Mouse (Mus musculus): ENCODE data around the gene Nacc2.
A peak's percentile ranks its signal among the peaks of the same experiment; 100 is the strongest.

Gene Nacc2

GRCm38 (mm10) chr2:26055747-26056102, 67.3 kb downstream of the Nacc2 start:
- DNase-seq (ENCODE audit: low spot score in 2 of 2): no peak

DNA sequence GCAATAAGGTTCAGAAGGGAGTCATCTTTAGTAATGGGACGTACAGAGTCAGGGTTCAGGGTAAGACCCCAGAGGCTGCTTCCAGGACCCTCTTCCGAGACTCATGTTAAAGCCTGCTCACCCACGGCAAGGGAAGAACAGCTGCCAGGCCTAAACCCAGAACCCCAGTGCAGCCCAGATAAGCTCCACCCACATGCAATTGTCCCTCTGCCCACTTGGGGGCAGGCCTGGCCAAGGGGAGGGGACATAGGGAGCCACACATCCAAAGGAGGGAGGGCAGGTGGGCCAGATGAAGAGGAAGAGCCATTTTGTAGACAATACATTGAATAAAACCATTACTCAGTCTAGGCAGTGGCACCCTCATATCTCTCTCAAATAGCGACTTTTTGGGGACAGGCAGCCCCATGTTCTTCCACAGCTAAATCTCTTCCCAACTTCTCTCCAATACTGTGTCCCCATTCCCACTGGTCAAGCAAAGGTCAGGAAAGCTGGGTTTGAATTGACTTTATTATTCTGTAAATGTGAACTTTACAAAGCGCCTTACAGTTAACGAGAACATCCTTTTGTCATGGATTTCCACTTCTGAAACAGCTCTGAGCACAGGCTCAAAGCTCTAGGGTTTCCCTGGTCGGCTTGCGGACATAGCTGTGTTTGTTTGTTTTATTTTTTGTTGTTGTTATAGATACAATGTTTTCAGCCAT, 67.8 kb downstream of the Nacc2 start:
- DNase-seq (ENCODE audit: low spot score in 2 of 2): peak; percentile 40 to 67

DNA sequence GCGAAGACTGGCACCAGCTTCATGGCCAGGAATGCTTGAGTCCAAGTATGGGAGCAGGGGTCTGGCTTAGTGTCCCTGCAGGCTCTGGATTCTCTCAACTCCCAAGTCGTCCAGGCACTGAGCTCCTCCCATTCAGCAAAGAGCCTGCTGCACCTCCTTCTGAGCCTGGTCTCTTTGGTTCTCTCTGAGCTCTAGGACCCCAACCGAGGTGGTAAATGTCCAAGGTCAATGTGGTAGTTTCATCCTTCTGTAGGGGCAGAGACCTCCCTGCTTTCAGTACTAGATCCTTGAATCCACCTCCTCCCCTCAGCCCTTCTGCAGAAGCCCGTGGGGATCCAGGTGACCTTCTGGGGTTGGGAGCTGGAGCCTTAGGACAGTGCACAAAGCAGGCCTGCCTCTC, 70.2 kb downstream of the Nacc2 start:
- DNase-seq (ENCODE audit: low spot score in 2 of 2): no peak

GRCm38 (mm10) chr2:26048816-26049215, 74.2 kb downstream of the Nacc2 start:
- DNase-seq (ENCODE audit: low spot score in 2 of 2): no peak

- DNase-seq (ENCODE audit: low spot score in 2 of 2): no peak
Measured at GRCm38 (mm10) chr2:26044216-26044615, 78.8 kb downstream of the Nacc2 start.

- no peak for DNase-seq (ENCODE audit: low spot score in 2 of 2)
Measured at GRCm38 (mm10) chr2:26042603-26043002, 80.4 kb downstream of the Nacc2 start.

DNA sequence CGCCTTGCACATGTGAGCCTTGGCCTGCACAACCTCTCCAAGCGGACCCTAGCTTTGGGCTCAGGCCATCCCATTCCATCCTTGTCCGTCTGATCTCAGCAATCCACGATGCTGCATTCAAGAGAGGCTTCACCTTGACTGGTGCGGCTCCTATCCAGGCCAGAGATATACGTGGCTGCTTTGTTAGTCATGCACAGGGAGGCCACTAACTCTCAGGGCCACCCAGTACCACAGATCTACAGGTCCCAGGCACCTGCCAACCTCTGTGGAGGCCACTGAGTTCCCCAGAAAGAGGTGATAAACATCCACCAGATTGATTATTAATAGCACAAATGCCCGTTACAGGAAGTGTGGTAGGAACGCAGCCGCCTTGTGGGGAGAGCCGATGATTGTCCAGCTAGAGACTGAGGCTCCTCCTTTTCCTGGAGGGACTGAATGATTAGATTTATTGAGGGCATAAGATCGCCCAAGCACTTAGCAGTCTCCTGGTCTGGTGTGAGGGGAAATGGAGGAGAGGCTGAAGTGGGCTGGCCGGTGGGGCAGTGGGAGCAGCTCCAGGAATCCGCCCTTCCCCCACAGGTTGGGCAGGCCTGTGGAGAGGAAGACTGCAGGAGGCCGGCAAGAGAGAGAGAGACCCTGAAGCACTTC, 81.7 kb downstream of the Nacc2 start:
- DNase-seq (ENCODE audit: low spot score in 2 of 2): no peak

DNA sequence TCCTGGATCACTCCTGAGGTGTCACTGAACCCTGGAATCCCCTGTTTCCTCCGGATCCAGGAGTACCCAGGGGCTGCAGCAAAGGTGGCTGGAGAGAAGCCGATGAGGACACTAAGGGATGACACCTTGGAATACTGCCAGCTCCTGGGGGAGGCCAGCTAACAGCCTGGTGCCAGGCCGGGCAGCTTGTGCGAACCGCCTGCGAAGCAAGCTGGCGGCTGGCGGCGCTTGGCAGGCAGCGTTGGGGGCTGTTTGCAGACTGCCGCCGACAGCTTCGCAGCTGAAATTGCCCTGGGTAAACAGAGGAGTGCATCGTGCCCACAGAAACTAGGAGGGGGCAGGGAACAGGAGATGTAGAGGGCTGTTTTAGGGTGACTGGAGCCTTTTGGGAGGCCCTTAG, 83.1 kb downstream of the Nacc2 start:
- no peak for DNase-seq (ENCODE audit: low spot score in 2 of 2)

DNA sequence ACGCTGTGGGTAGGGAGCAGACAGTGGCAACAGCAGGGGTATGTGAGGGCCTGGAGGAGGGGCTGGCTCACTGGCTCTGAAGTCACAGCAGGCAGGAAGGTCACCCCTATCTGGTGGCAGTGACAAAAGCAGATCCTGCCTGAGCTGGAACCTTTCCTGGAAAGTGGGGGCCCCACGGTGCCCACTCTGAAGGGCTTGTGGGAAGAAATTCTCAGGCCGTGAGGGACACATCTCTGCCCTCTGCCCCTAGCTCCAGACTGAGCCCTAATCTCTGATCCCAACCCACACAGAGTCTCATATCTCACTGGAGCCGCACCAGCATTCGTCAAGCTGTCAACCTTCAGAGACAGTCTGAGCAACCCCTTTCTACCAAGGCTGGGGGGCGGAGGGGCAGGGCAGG, 85.6 kb downstream of the Nacc2 start:
- DNase-seq (ENCODE audit: low spot score in 2 of 2): no peak

DNA sequence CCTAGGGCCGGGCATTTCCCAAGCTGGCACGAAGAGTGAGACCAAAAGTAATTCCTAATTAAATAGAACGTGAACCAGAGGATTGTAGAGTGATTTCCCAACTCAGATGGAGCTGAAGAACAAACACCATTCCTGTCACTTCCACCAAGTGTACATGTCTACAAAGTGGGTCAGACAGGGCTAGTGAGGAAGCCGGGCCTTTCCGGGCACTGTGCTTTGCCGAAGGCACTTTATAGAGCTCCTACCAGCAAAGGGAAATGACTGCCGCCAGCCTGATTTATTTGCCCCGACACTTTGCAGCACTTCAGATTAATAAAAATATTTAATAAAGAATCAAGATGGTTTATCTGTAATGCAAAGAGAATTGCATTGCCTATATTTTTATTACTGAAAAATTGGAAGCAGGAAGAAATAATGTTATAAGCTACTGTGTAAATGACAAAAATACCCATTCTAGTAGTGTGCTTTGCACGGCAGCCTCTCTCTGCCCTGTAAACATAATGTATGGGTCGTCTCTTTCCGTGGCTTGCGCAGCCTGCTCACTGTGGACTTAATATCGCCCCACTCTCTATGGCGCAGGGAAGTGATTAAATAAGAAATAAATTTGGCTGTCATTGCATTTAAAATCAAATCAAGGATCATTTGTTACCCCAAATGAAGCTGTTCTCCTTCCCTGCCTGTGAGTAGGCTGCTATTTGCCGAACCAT, 88.5 kb downstream of the Nacc2 start:
- no peak for DNase-seq (ENCODE audit: low spot score in 2 of 2)

DNA sequence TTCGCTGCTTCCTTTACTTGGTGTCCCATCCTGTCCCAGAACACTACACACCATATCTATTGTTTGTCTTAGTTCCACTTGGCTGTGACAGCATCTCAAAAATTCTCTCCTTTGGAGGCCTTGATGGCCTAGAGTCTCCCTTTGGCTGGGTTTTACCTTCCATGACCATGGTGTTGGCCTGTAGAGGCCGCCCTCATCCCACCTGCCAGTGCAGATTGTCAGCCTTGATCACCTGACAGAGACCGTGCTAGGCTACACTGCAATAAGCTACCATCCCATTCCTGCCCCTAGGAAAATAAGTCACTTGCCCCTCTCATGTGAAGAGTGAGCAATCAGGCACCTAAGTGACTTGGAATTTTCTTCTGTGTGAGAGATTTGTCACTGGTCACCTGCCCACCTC, 92.7 kb downstream of the Nacc2 start:
- no peak for DNase-seq (ENCODE audit: low spot score in 2 of 2)

GRCm38 (mm10) chr2:26024138-26025075, 98.6 kb downstream of the Nacc2 start:
- DNase-seq (ENCODE audit: low spot score in 2 of 2): peak in 1 of 2 experiments; percentile 51

- DNase-seq (ENCODE audit: low spot score in 2 of 2): no peak
Measured at GRCm38 (mm10) chr2:26022626-26023025, 100.4 kb downstream of the Nacc2 start.

DNA sequence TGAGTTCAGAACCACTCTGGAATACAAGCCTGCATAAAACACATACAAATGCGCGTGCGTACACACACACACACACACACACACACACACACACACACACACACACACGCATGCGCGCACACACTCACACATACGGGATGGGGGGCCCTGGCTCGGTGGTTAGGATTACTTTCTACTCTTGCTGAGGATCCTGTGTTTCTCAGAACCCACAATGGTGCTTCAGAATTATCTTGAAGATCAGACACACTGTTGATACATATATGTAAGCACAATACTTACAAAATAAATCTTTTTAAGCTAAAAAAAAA, 100.8 kb downstream of the Nacc2 start:
- no peak for DNase-seq (ENCODE audit: low spot score in 2 of 2)

GRCm38 (mm10) chr2:26021561-26022257, 101.3 kb downstream of the Nacc2 start, which contains the start of gene Ubac1:
Gene Ubac1, minus strand, starts transcription at chr2:26021747.
- peak; percentile 81 to 86 for DNase-seq (ENCODE audit: low spot score in 2 of 2)

- DNase-seq (ENCODE audit: low spot score in 2 of 2): peak; percentile 31 to 51
Measured at GRCm38 (mm10) chr2:26020714-26021560, 102.1 kb downstream of the Nacc2 start.

DNA sequence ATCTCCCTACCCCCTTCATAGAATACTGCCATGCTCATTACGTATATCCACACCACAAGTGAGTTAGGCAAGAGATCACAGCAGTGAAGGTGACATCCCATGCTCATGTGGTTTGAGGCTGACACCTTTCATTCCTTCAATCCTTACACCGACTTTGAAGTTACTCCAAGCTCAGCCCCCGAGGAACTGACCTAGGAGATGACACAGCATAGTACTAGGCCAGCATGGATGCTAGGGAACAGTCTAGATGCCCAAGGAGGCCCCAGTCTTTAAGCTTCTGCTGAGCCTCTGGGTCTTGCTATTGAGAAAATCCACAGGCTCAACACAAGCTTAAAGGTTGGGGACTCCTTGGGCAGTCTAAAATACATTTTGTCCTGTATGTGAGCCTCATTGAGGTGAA, 103.1 kb downstream of the Nacc2 start:
- no peak for DNase-seq (ENCODE audit: low spot score in 2 of 2)

DNA sequence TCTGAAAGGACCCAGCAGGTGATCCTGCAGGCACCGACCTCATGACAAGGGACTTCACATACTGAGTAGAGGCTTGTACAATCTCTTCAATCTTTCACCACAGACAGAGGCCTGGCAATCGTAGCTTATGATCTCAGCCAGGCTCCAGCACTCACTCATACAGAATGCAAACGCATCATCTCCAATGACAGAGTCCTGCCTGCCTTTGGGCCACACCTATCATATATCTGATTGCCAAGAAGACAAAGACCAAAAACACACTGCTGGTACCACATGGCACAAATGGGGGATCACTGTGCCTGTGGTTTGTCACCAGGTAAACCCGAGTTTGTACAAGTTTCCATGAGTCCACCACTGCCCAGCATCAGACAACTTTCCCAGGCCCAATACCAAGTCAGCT, 105.7 kb downstream of the Nacc2 start:
- DNase-seq (ENCODE audit: low spot score in 2 of 2): no peak

DNA sequence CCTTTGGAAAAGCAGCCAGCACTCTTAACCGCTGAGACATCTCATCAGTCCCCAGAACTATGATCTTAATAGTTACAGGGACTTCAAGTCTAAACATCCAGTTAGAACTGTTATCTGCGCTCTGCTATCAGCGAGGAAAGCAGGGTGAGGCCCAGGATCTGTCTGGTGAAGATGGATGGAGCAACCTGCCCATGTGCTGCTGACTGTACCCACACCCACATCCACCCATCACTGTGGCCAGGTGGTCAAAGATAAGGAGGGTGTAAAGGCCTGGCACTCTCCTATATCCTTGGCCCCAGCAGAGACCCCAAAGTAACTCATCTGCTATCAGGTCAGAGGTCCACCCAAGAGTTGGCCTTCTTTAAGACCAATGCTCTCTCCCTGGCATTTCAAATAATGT, 109.3 kb downstream of the Nacc2 start:
- DNase-seq (ENCODE audit: low spot score in 2 of 2): peak; percentile 45 to 63

GRCm38 (mm10) chr2:26011420-26011819, 111.6 kb downstream of the Nacc2 start:
- DNase-seq (ENCODE audit: low spot score in 2 of 2): no peak
